Mouse (Mus musculus): ENCODE results near the gene Syngap1.
"Not testable (repeated sequence)": the region's sequence is repeated elsewhere in the genome, so short reads cannot be mapped to it uniquely, and the experiment has no call there.

The Syngap1 gene

DNA sequence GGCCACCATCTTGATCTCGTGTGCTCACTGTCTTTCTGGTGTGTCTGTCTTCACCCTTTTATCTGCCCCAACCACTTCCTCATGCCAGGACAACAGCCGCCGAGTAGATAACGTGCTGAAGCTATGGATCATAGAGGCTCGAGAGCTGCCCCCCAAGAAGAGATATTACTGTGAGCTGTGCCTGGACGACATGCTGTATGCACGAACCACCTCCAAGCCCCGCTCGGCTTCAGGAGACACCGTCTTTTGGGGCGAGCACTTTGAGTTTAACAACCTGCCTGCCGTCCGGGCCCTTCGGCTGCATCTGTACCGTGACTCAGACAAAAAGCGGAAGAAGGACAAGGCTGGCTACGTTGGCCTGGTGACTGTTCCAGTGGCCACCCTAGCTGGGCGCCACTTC, 15.8 kb downstream of the Syngap1 start:
- DNase-seq (ENCODE audit: low spot score) = no peak

DNA sequence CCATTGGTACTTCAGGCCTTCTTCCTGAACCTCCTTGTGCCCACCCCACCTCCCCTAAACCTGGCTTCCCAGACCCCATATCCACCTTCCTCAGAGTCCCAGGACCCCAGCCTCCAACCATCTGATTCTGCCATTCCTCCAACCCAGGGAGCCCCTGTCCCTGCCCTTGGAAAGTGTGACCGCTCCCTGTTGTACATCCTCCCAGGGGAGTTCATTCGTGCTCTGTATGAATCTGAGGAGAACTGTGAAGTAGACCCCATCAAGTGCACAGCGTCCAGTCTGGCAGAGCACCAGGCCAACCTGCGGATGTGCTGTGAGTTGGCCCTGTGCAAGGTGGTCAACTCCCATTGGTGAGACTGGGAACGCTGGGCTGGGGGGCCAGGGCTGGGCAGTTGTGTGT, 16.8 kb downstream of the Syngap1 start:
- no peak for DNase-seq (ENCODE audit: low spot score)

DNA sequence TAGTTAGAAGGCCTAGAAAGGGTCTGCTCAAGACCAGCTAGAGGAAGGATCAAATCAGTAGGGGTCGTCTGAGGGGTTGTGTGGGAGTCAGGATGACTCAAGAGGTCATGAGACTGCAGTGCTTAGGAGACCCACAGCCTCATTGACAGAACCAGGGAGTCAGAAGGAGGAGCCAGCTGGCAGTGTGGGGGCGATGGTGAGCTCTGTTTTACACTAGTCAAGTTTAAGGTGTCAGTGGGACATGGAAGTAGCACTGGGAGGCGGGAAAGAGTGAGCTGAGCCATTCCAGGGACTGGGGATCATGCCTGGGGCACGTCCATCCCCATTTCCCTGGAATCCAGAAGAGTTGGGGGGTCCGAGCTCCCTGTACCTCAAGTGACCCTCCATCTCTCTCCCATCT, 17.8 kb downstream of the Syngap1 start:
- no peak for DNase-seq (ENCODE audit: low spot score)

DNA sequence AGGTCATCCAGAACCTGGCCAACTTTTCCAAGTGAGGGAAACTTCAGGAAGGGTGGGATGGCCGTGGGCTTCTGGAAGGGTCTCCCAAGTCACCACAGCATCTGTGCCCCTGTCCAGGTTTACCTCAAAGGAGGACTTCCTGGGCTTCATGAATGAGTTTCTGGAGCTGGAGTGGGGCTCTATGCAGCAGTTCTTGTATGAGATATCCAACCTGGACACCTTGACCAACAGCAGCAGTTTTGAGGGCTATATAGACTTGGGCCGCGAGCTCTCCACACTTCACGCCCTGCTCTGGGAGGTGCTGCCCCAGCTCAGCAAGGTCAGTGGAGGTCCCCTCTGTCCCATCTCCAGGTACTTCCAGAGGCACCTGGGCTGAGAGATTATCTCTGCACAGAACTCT, 18.8 kb downstream of the Syngap1 start:
- DNase-seq (ENCODE audit: low spot score) = no peak

DNA sequence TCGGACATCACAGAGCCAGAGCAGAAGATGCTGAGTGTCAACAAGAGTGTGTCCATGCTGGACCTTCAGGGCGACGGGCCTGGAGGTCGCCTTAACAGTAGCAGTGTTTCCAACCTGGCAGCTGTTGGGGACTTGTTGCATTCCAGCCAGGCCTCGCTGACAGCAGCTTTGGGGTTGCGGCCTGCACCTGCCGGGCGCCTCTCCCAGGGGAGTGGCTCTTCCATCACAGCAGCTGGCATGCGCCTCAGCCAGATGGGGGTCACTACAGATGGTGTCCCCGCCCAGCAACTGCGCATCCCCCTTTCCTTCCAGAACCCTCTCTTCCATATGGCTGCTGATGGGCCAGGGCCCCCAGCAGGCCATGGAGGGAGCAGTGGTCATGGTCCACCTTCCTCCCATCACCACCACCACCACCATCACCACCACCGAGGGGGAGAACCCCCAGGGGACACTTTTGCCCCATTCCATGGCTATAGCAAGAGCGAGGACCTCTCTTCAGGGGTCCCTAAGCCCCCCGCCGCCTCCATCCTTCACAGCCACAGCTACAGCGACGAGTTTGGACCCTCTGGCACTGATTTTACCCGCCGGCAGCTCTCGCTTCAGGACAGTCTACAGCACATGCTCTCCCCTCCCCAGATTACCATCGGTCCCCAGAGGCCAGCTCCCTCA, 20.7 kb downstream of the Syngap1 start:
- no peak for DNase-seq (ENCODE audit: low spot score)

DNA sequence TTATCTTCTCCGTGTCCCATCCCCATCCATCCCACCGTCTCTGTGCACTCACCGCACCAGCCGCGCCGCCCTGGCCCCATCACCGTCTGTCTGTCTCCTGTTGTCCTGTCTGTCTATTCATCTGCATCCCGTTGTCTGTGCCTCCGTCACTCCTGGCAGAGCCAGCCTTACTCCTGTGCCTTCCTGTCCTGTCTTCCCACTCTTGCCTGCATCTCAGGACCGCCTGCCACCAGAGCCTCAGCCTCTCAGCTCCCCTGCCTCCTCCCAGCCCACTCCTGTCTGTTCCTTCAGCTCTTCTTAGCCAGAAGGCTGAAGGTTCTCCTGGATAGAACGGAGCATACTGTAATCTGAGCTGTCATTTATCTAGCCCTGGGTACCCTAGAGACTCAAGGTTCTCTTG, 25.9 kb downstream of the Syngap1 start:
- DNase-seq (ENCODE audit: low spot score) = no peak

DNA sequence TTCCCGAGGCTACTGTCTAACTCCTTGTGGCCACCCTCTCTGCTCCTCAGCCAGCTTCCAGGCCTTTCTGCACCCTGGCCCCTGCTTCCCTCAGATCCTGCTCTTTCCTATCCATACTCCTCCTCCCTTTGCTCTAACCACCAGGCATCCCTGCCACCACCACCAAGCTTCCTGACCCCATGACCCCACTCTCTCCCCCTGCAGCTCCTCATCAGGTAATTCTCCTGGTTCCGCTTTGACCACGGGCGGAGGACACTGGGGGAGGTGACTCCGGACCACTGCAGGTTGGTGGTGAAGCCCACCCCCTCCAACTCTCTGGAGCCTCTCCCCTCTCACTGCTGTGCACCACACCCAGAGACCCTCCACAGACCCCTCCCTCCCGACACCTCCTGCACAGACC, 26.4 kb downstream of the Syngap1 start:
- no peak for DNase-seq (ENCODE audit: low spot score)

DNA sequence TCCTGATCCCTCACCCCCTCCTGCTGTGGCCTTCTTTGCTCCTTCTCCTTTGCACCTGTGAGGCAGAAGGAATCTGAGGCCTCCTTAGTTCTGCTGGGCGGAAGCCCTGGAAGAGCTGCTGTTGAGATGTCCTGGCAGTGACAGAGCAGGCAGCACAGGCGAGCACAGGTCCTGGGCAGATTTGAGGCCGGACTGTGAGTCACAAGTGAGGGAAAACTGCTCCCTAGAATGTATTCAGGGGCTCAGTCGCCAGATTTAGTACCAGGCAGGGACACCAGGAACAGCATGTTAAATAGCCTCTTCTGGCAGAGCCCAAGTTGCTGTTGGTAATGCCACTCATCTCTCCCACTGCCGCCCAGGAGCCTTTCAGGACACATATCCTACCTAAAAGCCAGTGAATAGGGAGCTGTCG, 27.2 kb downstream of the Syngap1 start:
- DNase-seq (ENCODE audit: low spot score) = no peak

DNA sequence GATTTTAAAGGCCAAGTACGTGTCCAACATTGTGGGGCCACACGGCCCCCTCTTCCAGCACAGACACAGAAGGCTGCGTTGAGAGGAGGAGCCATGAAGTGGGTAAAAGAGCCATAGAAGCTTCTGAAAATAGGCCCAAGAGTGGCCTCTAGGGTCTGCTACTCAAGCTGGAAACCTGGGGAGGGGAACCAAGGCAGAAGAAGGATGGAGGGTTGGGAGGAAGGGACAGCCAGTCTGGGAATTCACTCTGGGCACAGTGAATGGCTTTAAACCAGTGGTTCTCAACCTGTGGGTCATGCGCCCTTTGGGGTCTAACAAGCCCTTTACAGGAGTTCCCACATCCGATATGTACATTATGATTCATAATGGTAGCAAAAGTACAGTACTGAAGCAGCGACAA, 28.2 kb downstream of the Syngap1 start:
- no peak for DNase-seq (ENCODE audit: low spot score)

DNA sequence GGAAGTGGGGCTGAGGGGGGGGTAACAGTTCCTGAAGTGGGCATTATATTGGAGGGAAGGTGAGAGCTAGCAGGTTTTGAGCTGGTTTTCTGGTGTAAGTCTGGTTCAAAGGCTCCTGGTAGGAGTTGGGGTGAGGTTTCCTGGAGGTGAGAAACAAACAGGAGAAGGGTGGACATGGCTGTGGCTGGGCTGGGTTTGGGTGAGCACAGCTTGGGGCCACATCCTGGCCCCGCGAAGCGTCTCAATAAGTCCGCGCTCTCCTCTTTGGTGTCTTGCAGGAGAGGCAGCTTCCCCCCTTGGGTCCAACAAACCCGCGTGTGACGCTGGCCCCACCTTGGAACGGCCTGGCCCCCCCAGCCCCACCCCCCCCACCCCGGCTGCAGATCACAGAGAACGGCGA, 29.2 kb downstream of the Syngap1 start:
- no peak for DNase-seq (ENCODE audit: low spot score)

DNA sequence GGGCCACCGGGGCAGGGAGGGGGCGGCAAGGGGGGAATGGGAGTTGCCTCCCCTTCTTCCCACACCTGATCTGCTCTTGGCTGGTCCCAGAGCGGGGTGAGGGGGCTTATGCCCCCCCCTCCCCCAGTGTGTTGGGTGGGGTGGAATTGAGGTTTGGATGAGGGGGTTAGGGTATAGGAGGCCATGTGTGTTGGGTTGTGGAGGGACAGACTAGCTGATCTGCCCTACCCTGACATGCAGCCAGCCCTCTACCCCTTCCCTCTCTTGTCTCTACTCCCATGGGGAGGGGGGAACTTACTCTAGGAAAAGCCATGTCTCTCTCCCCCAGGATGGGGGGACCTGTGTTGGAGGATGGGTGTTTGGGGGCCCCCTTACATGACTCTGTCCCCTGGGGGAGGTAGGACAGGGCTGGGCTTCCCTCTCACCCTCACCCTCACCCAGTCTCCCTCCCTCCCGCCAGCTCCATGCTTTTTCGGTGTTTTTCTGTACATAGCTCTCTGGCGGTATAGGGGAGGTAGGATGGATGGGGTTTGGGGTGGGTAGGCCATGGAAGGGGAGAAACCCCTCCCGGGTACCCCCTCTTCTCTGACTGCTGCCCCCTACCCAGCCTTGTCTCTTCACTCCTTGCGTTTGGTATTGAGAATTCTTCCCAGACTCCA, 30.3 kb downstream of the Syngap1 start:
- DNase-seq (ENCODE audit: low spot score) = no peak

DNA sequence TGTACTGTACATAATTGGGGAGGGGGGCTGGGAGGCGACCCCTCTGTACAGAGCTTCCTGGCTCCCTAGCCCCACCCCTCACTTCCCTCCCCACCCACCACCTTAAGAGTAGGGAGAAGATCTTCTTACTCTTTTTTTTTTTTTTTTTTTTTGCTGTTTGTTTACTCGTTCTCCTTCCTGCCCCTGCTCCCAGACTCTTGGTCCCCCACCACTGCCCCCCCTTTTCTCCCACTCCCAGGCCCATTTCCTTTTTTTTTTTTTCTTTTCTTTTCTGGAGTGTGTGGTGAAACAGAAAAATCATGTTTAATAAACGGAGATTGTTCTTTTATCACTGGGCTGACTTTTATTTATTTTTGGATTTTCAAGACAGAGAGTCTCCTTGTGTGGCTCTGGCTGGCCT, 31.1 kb downstream of the Syngap1 start:
- DNase-seq (ENCODE audit: low spot score) = no peak

DNA sequence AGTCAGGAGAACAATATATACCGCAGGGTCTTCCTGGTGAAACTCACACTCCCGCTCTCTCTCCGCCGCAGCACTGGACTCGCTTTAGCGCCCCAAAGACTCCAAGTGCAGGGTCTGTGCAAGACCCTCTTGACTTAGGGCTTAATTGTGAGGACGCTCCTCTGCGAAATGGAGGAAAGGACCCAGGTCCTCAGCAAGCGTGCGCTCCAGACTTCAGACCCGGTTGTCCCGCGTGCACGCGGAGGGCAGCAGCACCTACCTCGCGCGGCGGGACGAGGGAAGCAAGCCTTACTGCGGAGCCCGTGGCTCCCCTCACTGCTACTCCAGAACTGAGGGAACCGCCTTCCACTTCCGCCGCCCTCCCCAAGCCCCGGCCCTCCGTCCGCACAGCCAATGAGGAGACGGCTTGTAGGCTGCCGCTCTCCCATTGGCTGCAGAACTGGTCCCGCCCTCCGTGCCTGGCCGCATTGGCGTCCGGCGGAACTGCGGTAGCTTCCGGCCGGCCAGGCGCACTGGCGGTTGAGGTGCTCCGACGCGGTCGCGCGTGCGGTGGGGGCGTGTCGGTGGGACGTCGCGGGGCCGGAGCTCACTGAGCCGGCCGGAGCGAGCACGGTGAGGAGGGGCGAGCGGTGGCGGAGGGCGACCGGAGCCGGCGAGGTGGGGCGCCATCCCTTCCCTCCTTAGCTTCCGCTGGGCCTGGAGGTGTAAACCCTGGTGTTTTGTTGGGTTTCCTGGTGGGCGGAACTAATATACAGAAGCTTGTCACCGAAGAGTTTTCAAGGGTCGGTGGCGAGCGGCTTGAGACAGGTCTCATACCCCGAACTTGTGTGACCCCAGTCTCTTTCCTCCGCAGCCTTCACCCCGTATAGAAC, 31.9 kb downstream of the Syngap1 start, which contains the start of gene Zbtb9:
Zbtb9 (plus strand) TSS at position 465 of the 872 bp plus-strand sequence.
- peak; percentile 96 for DNase-seq (ENCODE audit: low spot score)

DNA sequence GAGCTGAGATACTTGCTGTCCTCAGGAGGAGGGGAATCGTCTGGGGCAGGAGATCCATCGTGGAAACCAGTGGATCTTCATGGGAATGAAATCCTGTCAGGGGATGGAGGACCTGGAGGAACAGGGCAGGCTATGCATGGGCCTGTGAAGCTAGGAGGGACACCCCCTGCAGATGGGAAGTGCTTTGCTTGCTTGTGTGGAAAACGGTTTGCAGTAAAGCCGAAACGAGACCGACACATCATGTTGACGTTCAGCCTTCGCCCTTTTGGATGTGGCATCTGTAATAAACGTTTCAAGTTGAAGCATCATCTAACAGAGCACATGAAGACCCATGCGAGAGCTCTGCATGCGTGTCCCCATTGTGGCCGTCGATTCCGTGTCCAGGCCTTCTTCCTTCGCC, 33.5 kb downstream of the Syngap1 start:
- DNase-seq (ENCODE audit: low spot score) = no peak

DNA sequence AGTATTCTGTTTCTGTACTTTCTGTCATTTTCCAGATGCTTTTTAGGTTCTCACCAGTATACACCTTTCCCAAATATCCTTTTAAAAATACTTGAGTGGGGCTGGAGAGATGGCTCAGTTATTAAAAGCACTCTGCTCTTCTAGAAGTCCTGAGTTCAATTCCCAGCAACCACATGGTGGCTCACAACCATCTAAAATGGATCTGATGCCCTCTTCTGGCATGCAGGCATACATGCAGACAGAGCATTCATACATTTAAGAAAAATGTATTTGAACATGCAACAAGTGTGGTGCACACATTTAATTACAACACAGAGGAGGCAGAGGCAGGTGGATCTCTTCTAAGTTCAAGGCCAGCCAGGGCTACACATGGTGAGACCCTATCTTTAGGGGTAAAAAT, 34.4 kb downstream of the Syngap1 start:
- DNase-seq (ENCODE audit: low spot score) = no peak

DNA sequence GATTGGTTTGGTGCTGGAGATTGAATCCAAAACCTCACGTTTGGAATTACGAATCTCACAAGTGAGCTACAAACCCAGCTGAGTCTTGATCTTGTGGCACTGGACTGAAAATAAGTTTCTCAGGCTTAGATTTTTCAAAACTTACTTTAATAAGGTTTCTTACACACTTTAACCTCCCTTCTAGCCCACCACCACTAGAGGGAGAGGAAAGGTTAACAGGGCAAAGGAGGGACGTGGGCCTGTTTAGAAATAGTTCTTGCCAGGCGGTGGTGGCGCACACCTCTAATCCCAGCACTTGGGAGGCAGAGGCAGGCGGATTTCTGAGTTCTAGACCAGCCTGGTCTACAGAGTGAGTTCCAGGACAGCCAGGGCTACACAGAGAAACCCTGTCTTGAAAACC, 36.3 kb downstream of the Syngap1 start:
- not testable (repeated sequence) for DNase-seq (ENCODE audit: low spot score)

DNA sequence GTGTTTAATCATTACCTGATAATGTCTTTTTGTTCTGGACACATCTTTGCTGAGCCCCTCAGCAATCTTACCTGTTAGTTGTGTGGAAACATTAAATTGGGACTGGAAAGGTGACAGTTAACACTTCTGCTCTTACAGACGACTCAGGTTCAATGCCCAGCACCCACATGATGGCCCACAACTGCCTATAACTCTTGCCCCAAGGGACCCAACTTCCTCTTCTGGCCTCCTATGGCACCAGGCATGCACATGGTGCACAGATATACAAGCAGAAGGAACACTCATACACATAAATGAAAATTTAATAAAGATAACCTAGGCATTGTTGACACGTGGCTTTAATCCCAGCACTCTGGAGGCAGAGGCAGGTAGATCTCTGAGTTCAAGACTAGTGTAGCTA, 38.4 kb downstream of the Syngap1 start:
- no peak for DNase-seq (ENCODE audit: low spot score)

DNA sequence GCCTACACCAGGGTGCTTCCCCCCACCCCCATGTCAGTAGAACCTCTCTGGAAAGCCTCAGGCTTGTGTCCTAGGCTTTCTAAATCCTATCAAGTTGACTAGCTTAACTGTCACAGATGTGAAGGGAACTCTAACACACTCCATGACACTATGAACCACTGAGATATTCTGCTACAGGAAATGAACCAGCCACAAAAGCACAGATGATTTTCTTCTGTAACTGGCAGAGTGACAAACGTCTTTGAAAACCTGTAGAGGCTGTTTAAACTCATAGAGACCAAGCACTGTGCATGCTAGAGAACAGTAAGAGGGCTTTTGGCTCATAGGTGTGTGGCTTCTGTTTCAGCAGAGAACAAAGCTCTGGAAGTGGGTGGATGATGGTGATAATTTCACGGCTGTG, 40.0 kb downstream of the Syngap1 start:
- no peak for DNase-seq (ENCODE audit: low spot score)

DNA sequence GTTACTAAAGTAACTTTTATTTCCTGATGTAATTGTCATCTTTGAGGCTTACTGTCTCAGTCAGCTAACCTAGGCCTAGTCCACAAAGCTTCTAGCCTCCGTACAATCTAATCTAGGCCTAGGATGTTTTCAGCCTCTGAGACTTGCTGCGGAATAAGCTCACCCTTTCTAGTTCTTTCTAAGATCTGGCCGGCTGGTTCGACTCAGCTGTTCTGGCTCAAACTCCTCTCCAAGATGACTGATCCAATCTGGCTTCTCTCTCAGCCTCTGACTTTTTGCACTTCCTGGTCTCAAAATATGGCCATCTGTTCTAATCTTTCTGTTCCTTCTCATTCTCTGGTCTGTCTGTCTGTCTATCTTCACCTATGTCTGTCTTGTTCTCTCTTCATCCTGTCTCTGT, 42.3 kb downstream of the Syngap1 start:
- no peak for DNase-seq (ENCODE audit: low spot score)

DNA sequence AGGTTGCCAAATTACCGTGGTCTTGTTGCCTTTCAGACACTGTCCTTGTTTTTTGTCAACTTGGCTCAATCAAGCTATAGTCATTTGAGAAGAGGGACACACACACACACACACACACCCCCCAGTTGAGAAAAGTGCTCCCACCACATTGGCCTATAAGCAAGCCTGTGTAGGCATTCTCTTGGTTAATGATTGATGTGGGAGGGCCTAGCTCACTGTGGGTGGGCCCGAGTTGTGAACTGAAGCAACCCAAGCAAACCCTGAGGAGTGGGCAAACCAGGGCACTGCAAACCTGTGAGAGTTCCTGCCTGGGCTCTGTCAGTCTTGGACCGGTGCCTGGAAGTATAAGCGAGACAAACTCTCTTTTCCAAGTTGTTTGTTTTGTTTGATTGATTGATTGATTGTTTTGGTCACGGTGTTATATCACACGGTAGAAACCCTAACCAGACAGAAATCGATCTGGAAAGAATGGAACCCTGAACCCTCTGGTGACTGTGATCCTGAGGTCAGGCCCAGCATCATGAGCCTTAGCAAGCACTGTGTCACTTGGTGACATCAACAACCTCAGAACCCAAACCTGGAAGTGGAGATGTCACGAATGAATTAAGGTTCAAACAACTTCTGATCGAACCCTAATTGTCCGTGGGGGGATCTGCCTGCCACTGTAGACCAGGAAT, 44.6 kb downstream of the Syngap1 start:
- no peak for DNase-seq (ENCODE audit: low spot score)

DNA sequence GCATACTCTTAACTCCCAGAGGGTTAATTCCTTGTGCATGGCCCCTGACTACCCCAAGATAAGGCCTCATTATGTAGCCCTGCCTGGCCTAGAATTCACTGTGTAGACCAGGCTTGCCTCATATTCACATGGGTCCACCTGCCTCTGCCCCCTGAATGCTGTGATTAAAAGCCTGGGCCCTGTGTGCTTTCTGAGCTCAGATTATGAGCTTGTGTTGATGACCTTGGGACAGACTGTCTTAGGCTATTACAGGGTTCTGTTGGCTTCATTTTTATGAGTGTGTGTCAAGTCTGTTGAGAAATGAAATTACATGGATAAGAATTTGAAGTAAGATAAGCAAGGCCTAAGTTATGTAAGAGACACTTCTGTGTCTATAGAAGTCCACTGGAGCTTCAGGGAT, 49.5 kb downstream of the Syngap1 start:
- no peak for DNase-seq (ENCODE audit: low spot score)

DNA sequence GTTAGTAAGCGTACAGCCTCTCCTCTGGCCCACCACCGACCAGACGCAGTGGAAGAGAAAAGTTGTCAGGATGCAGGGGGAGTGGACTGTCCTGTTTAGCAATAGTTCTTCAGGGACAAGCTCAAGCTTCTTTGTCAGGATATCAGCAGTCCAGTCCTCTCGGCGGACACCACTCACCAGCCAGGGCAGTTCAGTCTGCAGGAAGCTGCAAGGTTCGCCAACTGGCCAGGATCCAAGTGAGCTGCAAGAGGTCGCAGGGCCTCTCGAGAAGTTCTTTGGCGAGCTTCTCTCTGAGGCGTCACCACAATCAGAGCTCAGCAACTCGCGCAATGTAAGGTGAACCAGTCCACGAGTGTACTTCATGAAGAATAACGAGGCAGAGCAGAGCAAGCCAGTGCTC, 53.4 kb downstream of the Syngap1 start:
- DNase-seq (ENCODE audit: low spot score) = peak; percentile 57

DNA sequence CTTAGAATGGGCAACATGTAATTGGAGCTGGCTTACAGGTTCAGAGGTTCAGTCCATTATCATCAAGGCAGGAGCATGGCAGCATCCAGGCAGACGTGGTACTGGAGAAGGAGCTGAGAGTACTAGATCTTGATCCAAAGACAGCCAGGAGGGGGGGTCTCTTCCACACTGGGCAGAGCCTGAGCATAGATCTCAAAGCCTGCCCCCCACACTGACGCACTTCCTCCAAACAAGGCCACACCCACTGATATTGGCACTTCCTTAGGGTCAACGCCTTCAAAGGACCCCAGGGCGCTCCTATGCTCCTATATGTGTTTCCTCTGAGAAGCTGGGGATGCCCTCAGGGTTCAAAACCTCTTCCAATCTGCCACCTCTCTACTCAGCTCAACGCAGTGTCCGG, 54.0 kb downstream of the Syngap1 start:
- no peak for DNase-seq (ENCODE audit: low spot score)

Measured in testis, postnatal 14 days (tissue).